Mouse (Mus musculus) CH12.LX (cell line): ENCODE measurements at regions not wholly inside any gene's neighbourhood (a gene's known extent, or its start where the extent isn't known, plus 50 kb on each side); places are given as distances from the start of the nearest gene placed in this dataset.

Experiments used
- DNase-seq: peaks from one replicate; pipeline ENCODE4 v3.0.0-alpha.2; 2013; ENCODE audit errors: extremely low read depth
- H3K27ac ChIP-seq: 2 replicates; pipeline ENCODE4 v1.5.1; 2012; ENCODE audit warnings: low read depth, mild to moderate bottlenecking, control low read depth, moderate library complexity; ENCODE audit not compliant: insufficient read depth
- H3K27me3 ChIP-seq: replicated peaks from 2 replicates; pipeline ENCODE3; 2012; ENCODE audit warnings: inconsistent platforms
- H3K36me3 ChIP-seq, 2 experiments: replicated peaks in 1 of 2; 2 replicates each; pipeline versions ENCODE3 to v1.6.1; 2012; ENCODE audit warnings: inconsistent platforms in 1 of 2, low read length in 1 of 2, mild to moderate bottlenecking in 1 of 2, mixed read lengths in 1 of 2, moderate library complexity in 1 of 2; ENCODE audit not compliant: control insufficient read depth in 1 of 2, insufficient read depth in 1 of 2
- H3K4me1 ChIP-seq, 2 experiments: 2 replicates each; pipeline ENCODE4 v1.6.1; 2012; ENCODE audit warnings: inconsistent platforms in 1 of 2, moderate library complexity in 1 of 2; ENCODE audit not compliant: insufficient read depth in 2 of 2, control insufficient read depth in 1 of 2
- H3K4me2 ChIP-seq: 2 replicates; pipeline ENCODE4 v1.6.1; 2012; ENCODE audit warnings: low read depth, mild to moderate bottlenecking, control low read depth; ENCODE audit not compliant: poor library complexity, insufficient read depth, severe bottlenecking
- H3K4me3 ChIP-seq, 3 experiments: fragments of 150-350 bp in 1 of 3; sonication (generic) in 1 of 3; replicated peaks in 1 of 3; 2 replicates each; pipeline versions ENCODE3 to v1.5.1; 2011 to 2012; ENCODE audit warnings: low read depth in 2 of 3, low read length in 2 of 3, mild to moderate bottlenecking in 2 of 3, moderate library complexity in 2 of 3, control low read depth in 1 of 3, improper control_type of control experiment in 1 of 3, inconsistent platforms in 1 of 3, mixed read lengths in 1 of 3; ENCODE audit not compliant: poor library complexity in 1 of 3
- H3K79me2 ChIP-seq: replicated peaks from 2 replicates; pipeline ENCODE4 v1.6.1; 2012; ENCODE audit warnings: mild to moderate bottlenecking, moderate library complexity; ENCODE audit not compliant: control insufficient read depth, poor library complexity, insufficient read depth, severe bottlenecking; ENCODE audit errors: extremely low read depth
- H3K9ac ChIP-seq: 2 replicates; pipeline ENCODE4 v1.6.1; 2012; ENCODE audit warnings: low read depth, mild to moderate bottlenecking, control low read depth, moderate library complexity; ENCODE audit not compliant: insufficient read depth
- H3K9me3 ChIP-seq: replicated peaks from 2 replicates; pipeline ENCODE3; 2012; ENCODE audit warnings: low read length, inconsistent platforms, mixed read lengths
- BHLHE40 ChIP-seq: IDR thresholded peaks from 2 replicates; pipeline ENCODE4 v1.6.1; 2011; ENCODE audit warnings: mild to moderate bottlenecking, low read depth, low read length, improper control_type of control experiment
- CHD2 ChIP-seq: IDR thresholded peaks from 2 replicates; pipeline ENCODE4 v1.6.1; 2011; ENCODE audit warnings: low read length, improper control_type of control experiment
- CTCF ChIP-seq, 2 experiments: IDR thresholded peaks in 1 of 2; conservative IDR thresholded peaks in 1 of 2; 2 replicates each; pipeline ENCODE4 v1.5.1; 2011 to 2012; ENCODE audit warnings: low read depth in 2 of 2, low read length in 2 of 2, improper control_type of control experiment in 1 of 2, inconsistent platforms in 1 of 2, mild to moderate bottlenecking in 1 of 2, moderate library complexity in 1 of 2
- ETS1 ChIP-seq: conservative IDR thresholded peaks from 2 replicates; pipeline ENCODE4 v1.6.1; 2012; ENCODE audit warnings: low read depth, mild to moderate bottlenecking, inconsistent platforms, low read length, improper control_type of control experiment, moderate library complexity
- GABPA ChIP-seq: IDR thresholded peaks from 2 replicates; pipeline ENCODE4 v1.6.1; 2012; ENCODE audit warnings: low read depth, low read length, improper control_type of control experiment, inconsistent platforms; ENCODE audit not compliant: insufficient replicate concordance
- HCFC1 ChIP-seq: IDR thresholded peaks from 2 replicates; pipeline ENCODE4 v1.6.1; 2012; ENCODE audit warnings: low read depth, mild to moderate bottlenecking, inconsistent platforms, low read length, improper control_type of control experiment
- MAFK ChIP-seq: IDR thresholded peaks from 2 replicates; pipeline ENCODE4 v1.6.1; 2011; ENCODE audit warnings: low read length, improper control_type of control experiment; ENCODE audit not compliant: insufficient replicate concordance
- MEF2A ChIP-seq: IDR thresholded peaks from 2 replicates; pipeline ENCODE4 v1.6.1; 2014; ENCODE audit warnings: low read depth, mild to moderate bottlenecking, inconsistent platforms, low read length, improper control_type of control experiment, borderline replicate concordance
- MXI1 ChIP-seq: IDR thresholded peaks from 2 replicates; pipeline ENCODE4 v1.6.1; 2011; ENCODE audit warnings: mild to moderate bottlenecking, low read depth, low read length, improper control_type of control experiment
- MYC ChIP-seq: IDR thresholded peaks from 2 replicates; pipeline ENCODE4 v1.6.1; 2011; ENCODE audit warnings: low read depth, mild to moderate bottlenecking, improper control_type of control experiment, low read length
- RAD21 ChIP-seq: IDR thresholded peaks from 2 replicates; pipeline ENCODE4 v1.6.1; 2011; ENCODE audit warnings: low read depth, mild to moderate bottlenecking, low read length, improper control_type of control experiment, moderate library complexity
- TCF12 ChIP-seq: IDR thresholded peaks from 2 replicates; pipeline ENCODE4 v1.6.1; 2014; ENCODE audit warnings: low read depth, mild to moderate bottlenecking, inconsistent platforms, low read length, improper control_type of control experiment
- UBTF ChIP-seq: IDR thresholded peaks from 2 replicates; pipeline ENCODE4 v1.6.1; 2012; ENCODE audit warnings: low read depth, mild to moderate bottlenecking, inconsistent platforms, low read length, improper control_type of control experiment, moderate library complexity
- ZC3H11A ChIP-seq: IDR thresholded peaks from 2 replicates; pipeline ENCODE4 v1.6.1; 2012; ENCODE audit warnings: low read depth, mild to moderate bottlenecking, inconsistent platforms, low read length, improper control_type of control experiment
- dilution Hi-C: fragments of 300-500 bp; cut with MboI; formaldehyde crosslinking; loops from 2 replicates; pipeline ENCODE4 v1.14.3; 2020; ENCODE audit warnings: low sequenced_read_pairs; ENCODE audit not compliant: extremely low pct_unique_long_range_greater_than_20kb, extremely low pct_ligation_motif_present
- in situ Hi-C: fragments of 300-500 bp; cut with MboI; formaldehyde crosslinking; loops from 3 replicates; pipeline ENCODE4 v1.14.3; 2019; ENCODE audit warnings: low sequenced_read_pairs, low pct_ligation_motif_present, low pct_unique_long_range_greater_than_20kb, mixed read lengths

- Histone ChIP-seq H3K4me2 (no peak overlapping the region), H3K27ac (no peak overlapping the region), H3K79me2 (no peaks in the 10 kb centered on the region), H3K36me3 (no peaks in the 10 kb centered on the region), H3K27me3 (no peaks in the 10 kb centered on the region), H3K4me3 (no peak overlapping the region), H3K9me3 (peaks cover 53% of the 10 kb centered on the region)
- no peak for DNase-seq
- TF ChIP-seq BHLHE40, result no peak
- no peak for TF ChIP-seq ETS1
- no peak for TF ChIP-seq MXI1
- no peak for TF ChIP-seq ZC3H11A
- no peak for TF ChIP-seq MEF2A
- TF ChIP-seq CHD2, result no peak
- TF ChIP-seq, all 38 proteins: peak for 0
- Histone ChIP-seq H3K9ac (no peak overlapping the region), H3K4me1 (no peaks in the 10 kb centered on the region)
- in situ Hi-C loops (no loop called here), dilution Hi-C loops (no loop called here)
These were observed 276.9 kb downstream of the Nuf2 start for GRCm38 (mm10) chr1:169254250-169254937.

- DNase-seq, result no peak
- Histone ChIP-seq H3K4me1 (no peaks in the 10 kb centered on the region), H3K4me3 (no peak overlapping the region), H3K27me3 (no peaks in the 10 kb centered on the region), H3K36me3 (no peaks in the 10 kb centered on the region), H3K79me2 (no peaks in the 10 kb centered on the region), H3K27ac (no peak overlapping the region), H3K4me2 (no peak overlapping the region), H3K9me3 (peaks cover 58% of the 10 kb centered on the region), H3K9ac (no peak overlapping the region)
- in situ Hi-C loops (no loop called here), dilution Hi-C loops (no loop called here)
- TF ChIP-seq CHD2, result no peak
- TF ChIP-seq CTCF (conservative IDR thresholded peaks at IDR 0.05 in 1 of 2, IDR thresholded peaks at IDR 0.05 in 1 of 2; ENCODE audit: low read depth in 2 of 2, low read length in 2 of 2), result no peak
- TF ChIP-seq MAFK, result no peak
- TF ChIP-seq TCF12, result no peak
- TF ChIP-seq RAD21, result no peak
- TF ChIP-seq UBTF, result no peak
- TF ChIP-seq GABPA, result no peak
- no peak for TF ChIP-seq MYC
- no peak for TF ChIP-seq ETS1
- TF ChIP-seq HCFC1, result no peak
These were observed 279.1 kb downstream of the Nuf2 start for GRCm38 (mm10) chr1:169252189-169252588.
